Mouse (Mus musculus): Measurements from ENCODE around the gene Dlx2.

Gene Dlx2

DNA sequence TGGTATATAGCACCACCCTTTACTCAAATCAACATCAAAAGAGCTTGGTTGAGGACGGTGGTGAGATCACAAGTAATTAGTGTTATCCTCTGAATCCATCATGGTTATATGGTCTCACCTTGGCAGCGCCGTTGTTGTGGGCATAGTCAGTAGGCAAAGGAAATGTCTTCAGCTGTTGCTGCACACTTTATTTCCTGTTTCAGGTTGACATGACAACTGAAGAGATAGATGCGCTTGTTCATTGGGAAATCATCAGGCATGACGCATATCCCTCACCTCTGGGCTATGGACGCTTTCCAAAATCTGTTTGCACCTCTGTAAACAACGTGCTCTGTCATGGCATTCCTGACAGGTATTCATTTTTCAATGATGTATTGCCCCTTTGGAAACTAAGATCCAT, 35.3 kb downstream of the Dlx2 start:
- no peak for DNase-seq (ENCODE audit: low read depth)

DNA sequence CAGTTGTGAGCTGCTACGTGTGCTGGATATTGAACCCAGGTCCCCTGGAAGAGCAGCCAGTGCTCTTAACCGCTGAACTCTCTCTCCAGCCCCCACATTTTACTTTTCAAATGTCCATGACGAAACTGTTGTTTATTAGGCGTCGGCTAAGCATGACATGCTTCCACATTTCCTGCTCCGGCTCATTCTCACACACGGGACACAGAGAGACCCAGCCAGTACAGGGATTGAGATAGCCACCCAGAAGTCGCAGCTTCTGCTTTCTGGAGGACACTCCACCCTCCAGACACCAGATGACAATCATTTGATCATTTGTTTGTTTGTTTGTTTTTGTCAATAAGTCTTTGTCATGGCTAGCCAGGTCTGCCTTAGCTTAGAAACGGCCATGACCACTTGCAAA, 41.7 kb downstream of the Dlx2 start:
- DNase-seq (ENCODE audit: low read depth): no peak

DNA sequence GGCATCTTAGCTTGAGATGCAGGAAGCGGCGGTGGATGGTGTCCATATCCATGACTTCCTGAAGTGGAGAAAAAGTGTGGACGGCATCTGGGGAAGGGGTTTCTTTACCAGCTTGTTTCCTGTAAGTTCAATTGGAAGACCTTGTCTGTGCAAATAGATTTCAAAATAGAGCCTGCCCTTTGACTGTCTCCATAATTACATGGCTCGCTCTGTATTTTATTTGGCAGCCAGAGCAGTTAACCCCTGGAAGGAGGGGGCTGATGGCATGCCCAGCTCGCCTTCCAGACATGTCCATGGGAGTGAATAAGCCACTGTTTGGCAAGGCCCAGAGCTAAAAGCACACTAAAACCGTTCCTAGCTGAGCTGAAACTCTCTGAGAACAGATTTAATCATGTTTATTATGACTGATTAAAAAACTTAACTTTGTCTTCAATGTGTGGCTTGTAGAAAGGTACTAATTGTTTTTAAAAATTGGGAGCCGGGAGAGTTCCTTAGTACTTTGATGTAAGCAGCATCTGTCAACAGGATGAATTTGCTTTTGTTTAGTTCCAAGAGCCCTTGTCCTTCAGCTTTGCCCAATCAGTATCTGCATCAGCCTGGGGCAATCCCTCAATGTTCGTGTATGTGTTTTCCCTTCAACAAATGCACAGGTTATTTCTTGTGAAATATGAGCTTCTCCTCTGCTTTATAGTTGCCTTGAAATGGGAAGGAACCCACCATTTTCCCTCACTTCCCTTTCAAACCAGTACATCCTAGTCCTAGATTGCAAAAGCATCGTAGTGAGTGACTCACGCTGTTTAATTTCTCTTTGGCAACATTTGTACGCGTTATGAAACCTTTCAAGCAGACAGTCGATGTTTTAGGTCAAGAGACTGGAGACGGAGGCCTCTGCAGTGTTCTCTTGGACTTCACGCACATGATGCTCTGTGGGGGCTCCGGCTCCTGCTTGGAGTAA, 47.0 kb downstream of the Dlx2 start:
- peak; percentile 94 for DNase-seq (ENCODE audit: low read depth)

DNA sequence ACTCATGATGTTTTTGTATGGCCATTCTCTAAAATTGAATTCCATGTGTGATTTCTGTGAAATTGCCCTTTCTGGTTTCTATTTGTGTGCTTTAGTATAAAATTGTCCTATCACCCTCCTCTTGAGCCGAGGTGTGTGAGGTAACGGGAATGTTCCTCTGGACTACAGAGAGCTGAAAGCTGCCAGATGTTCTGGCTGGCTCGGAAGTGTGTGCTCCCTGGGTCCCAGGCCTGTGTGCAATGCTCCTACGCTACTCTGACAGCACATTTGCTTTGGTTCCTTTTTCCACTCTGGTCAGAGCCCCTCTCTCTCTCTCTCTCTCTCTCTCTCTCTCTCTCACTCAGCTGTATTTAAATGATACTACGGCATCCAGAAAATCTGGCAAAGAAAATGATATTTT, 49.4 kb downstream of the Dlx2 start:
- peak; percentile 14 for DNase-seq (ENCODE audit: low read depth)

DNA sequence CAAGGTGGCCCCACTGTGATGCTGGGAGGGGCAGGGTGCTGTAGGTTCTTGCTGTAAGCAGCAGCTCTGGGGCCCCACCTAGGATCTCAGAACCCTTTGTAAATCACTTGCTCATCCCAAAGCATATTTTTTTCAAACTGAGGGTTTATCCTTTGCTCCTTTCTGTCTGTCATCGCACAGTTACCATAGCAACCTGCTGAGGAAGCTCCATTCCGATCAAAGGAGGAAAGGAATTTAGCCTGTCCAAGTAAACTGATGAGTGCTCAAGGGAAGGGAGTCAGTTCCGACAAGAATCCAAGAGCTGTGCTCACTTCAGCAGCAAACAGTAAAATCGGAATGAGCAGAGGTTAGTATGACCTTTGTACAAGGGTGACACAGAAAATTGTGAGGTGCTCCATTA, 51.6 kb downstream of the Dlx2 start:
- no peak for DNase-seq (ENCODE audit: low read depth)

DNA sequence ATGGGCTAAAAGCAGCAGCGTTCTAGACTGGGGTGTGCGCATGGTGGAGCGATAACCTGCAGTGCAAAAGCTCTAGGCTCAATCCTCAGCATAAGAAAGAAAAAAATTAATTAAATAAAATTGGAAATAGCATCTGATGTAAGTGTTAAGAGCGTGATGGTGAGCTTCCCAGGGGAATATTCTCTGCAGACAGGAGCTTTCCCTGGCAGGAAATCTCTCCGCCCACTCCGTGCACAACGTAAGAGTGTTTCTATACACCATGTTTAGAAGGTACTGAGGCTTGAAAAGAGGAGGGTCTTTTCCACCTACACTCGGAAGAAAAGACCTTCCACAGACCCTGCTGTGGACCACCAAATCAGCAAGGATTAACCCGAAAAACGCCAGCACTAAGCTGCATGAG, 52.1 kb downstream of the Dlx2 start:
- DNase-seq (ENCODE audit: low read depth): no peak

All from 416B (cell line).